Mouse (Mus musculus): Measurements from ENCODE around the gene Mis18a.

GRCm38 (mm10) chr16:90747143-90747542 is 19.9 kb upstream of the Mis18a start:
- TF ChIP-seq CTCF (IDR thresholded peaks at IDR 0.05; ENCODE audit: low read depth) (no peak), EP300 (optimal IDR thresholded peaks at IDR 0.05) (no peak)

Measured in stomach, postnatal 0 days (tissue).